Mouse (Mus musculus): ENCODE data around the gene Coch. TPM values are rescaled to one million over a fixed set of nuclear protein-coding genes. Genes with fewer than 3 reads are reported as not detected.
"Not testable (repeated sequence)": the region's sequence is repeated elsewhere in the genome, so short reads cannot be mapped to it uniquely, and the experiment has no call there.

Gene Coch
- polyA plus RNA-seq, 1 experiment from 2014 or later: 4.1 TPM

DNA sequence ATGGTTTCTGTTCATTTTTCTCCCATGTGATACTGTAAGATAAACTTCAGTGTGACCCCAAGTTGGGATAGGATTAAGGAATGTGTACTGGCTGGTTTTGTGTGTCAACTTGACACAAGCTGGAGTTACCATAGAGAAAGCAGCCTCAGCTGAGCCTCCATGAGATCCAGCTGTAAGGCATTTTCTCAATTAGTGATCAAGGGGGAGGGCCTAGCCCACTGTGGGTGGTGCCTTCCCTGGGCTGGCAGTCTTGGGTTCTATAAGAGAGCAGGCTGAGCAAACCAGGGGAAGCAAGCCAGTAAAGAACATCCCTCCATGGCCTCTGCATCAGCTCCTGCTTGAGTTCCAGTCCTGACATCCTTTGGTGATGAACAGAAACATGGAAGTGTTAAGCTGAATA, 56.3 kb downstream of the Coch start:
- peaks cover 32% of the 10 kb centered on the region for H3K36me3 ChIP-seq
- not testable (repeated sequence) for H3K9ac ChIP-seq; H3K27me3 ChIP-seq; ATAC-seq (ENCODE audit: insufficient number of reproducible peaks, insufficient read depth, low FRiP score, low TSS enrichment, low read depth); H3K4me3 ChIP-seq; H3K27ac ChIP-seq; H3K4me2 ChIP-seq; H3K4me1 ChIP-seq; H3K9me3 ChIP-seq

Other genes starting within 250 kb of the Coch start
- 35.7 and 36.5 TPM in 2 replicates for gene G2e3, start 245.3 kb upstream of the Coch start, polyA plus RNA-seq (2015; fragmentation: Nextera tagmentation; extraction: Ambion mirVana)
- gene Scfd1, start 215.8 kb upstream of the Coch start, polyA plus RNA-seq (2015; fragmentation: Nextera tagmentation; extraction: Ambion mirVana): 89.5 and 91.8 TPM in 2 replicates
- 30.9 and 32.6 TPM in 2 replicates for gene Ap4s1, start 97.7 kb downstream of the Coch start, polyA plus RNA-seq (2015; fragmentation: Nextera tagmentation; extraction: Ambion mirVana)
- 53.6 and 54.0 TPM in 2 replicates for gene Strn3, start 98.6 kb downstream of the Coch start, polyA plus RNA-seq (2015; fragmentation: Nextera tagmentation; extraction: Ambion mirVana)
- 48.3 and 50.4 TPM in 2 replicates for gene Hectd1, start 236.2 kb downstream of the Coch start, polyA plus RNA-seq (2015; fragmentation: Nextera tagmentation; extraction: Ambion mirVana)